Mouse (Mus musculus) MEL (cell line): Measurements from ENCODE around the gene Cenpx.

Experiments
- CTCF ChIP-seq, 3 experiments: IDR thresholded peaks in 2 of 3; conservative IDR thresholded peaks in 1 of 3; 2 replicates each; pipeline ENCODE4 v1.5.1; 2011 to 2012; ENCODE audit warnings: low read length in 3 of 3, low read depth in 2 of 3, mild to moderate bottlenecking in 2 of 3, improper control_type of control experiment in 1 of 3, inconsistent platforms in 1 of 3, mixed read lengths in 1 of 3, moderate library complexity in 1 of 3; ENCODE audit not compliant: control insufficient read depth in 1 of 3, insufficient read depth in 1 of 3, poor library complexity in 1 of 3, severe bottlenecking in 1 of 3
- MAX ChIP-seq: IDR thresholded peaks from 2 replicates; pipeline ENCODE4 v1.6.1; 2011; ENCODE audit warnings: low read length, improper control_type of control experiment
- POLR2A ChIP-seq, 2 experiments: IDR thresholded peaks; 2 replicates each; pipeline ENCODE4 v1.6.1; 2011 to 2012; ENCODE audit warnings: low read length in 2 of 2, mild to moderate bottlenecking in 2 of 2, control low read depth in 1 of 2, improper control_type of control experiment in 1 of 2, low read depth in 1 of 2, moderate library complexity in 1 of 2; ENCODE audit not compliant: control insufficient read depth in 1 of 2, insufficient read depth in 1 of 2, poor library complexity in 1 of 2

DNA sequence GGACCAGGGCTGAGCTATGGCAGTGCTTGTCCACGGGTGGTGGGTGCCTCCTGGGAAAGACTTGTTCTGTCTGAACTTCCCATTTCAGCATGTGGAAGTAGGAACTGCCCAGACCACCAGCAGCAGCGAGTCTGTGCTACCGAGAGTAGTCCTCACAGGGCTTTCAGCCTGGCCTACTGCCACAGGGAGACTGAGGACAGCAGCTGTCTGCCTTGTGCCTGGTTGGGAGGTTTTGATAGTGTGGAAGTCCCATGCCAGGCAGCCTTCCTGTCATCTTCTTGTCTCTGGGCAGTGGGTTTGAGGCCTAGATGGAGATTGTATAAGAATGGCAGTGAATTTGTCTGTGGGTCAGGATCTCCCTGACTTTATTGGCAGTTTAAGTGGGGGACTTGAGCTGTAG lies 24.2 kb downstream of the Cenpx start:
- TF ChIP-seq MAX (no peak), POLR2A (IDR thresholded peaks at IDR 0.05; ENCODE audit: control insufficient read depth in 1 of 2, insufficient read depth in 1 of 2, low read depth in 1 of 2, low read length in 2 of 2, poor library complexity in 1 of 2) (no peak), CTCF (IDR thresholded peaks at IDR 0.05 in 2 of 3, conservative IDR thresholded peaks at IDR 0.05 in 1 of 3; ENCODE audit: control insufficient read depth in 1 of 3, insufficient read depth in 1 of 3, low read depth in 2 of 3, low read length in 3 of 3, poor library complexity in 1 of 3, severe bottlenecking in 1 of 3) (no peak)
